Mouse (Mus musculus): ENCODE results near the gene E2f4. TPM values are rescaled to one million over a fixed set of nuclear protein-coding genes. Genes with fewer than 3 reads are reported as not detected.

Gene E2f4
- polyA plus RNA-seq, 1 experiment from 2014 or later = 72.2 TPM

DNA sequence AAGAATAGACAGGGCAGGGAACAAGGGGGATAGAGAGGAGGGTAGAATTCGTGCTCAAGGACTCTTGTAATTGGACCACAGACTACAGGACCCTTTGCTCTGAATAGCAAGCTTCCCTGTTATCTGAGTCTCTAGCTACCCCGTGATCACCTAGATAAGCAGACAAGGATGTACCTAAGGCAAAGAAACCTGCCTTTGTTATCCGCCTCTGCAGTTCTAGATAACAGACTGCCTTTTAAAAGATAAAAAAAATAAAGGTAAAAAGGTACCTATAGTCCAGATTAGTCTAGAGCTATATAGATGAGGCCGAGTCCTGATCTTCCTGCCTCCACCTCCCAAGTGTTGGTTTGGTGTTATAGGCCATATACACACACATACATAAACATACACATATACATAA is 45.3 kb downstream of the E2f4 start:
- no peak for ATAC-seq (ENCODE audit: low read depth)
- Histone ChIP-seq H3K4me1 (ENCODE audit: control insufficient read depth, insufficient read depth, low read length) (peaks cover 21% of the 10 kb centered on the region), H3K27me3 (replicated peaks; ENCODE audit: control insufficient read depth, insufficient read depth, low read length) (no peaks in the 10 kb centered on the region), H3K4me3 (ENCODE audit: low read depth, low read length) (no peak overlapping the region), H3K27ac (replicated peaks; ENCODE audit: low read depth, low read length) (no peak overlapping the region), H3K9me3 (ENCODE audit: control insufficient read depth, low read length) (no peaks in the 10 kb centered on the region), H3K9ac (ENCODE audit: low read depth, low read length) (no peak overlapping the region), H3K36me3 (ENCODE audit: control insufficient read depth, insufficient read depth, low read length) (no peaks in the 10 kb centered on the region), H3K4me2 (ENCODE audit: low read depth, low read length) (no peak overlapping the region)
- 77% methylated on average over 4 of the region's 4 CpGs for WGBS
- no peak for DNase-seq (ENCODE audit: low spot score)

DNA sequence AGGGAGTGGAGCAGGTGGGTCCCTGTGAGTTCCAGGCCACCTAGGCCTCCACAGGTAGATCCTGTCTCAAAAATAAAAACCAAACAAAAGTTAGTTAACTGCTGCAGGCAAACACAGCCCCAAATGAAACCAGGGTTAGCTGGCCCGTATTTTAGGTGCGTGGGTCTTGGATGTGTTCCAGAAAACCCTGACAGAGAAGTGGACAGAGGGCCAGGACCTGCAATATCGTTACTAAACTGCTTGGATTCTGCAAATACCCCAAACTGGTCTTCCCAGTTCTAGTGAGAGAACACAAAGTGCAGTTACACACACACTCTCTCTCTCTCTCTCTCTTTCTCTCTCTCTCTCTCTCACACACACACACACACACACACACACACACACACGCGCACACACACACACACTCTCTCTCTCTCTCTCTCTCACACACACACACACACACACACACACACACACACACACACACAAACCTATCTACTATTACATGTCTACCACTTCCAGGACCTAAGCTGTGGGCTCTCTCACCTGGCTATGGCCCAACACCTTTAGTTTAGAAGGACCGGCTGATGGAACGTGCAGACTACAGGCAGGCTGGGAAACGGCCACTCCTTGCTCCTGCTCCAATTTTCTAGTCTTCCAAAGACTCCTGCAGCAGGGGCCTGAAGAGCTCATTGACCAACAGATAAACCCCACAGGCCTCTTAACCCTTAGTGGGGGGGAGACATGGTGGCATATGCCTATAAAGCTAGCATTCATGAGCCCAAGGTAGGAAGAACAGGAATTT is 46.5 kb downstream of the E2f4 start:
- H3K27ac ChIP-seq (replicated peaks; ENCODE audit: low read depth, low read length) = no peak overlapping the region
- 0 out of 2 replicates have a peak overlapping the region, but pooled peaks have one; percentile 1 for H3K4me2 ChIP-seq (ENCODE audit: low read depth, low read length)
- ATAC-seq (ENCODE audit: low read depth) (no peak), DNase-seq (ENCODE audit: low spot score) (no peak)
- WGBS = 64% methylated on average over 8 of the region's 8 CpGs
- H3K9me3 ChIP-seq (ENCODE audit: control insufficient read depth, low read length) = no peaks in the 10 kb centered on the region
- H3K27me3 ChIP-seq (replicated peaks; ENCODE audit: control insufficient read depth, insufficient read depth, low read length) = no peaks in the 10 kb centered on the region
- no peak overlapping the region for H3K9ac ChIP-seq (ENCODE audit: low read depth, low read length)
- H3K36me3 ChIP-seq (ENCODE audit: control insufficient read depth, insufficient read depth, low read length) = no peaks in the 10 kb centered on the region
- H3K4me3 ChIP-seq (ENCODE audit: low read depth, low read length) = no peak overlapping the region
- peaks cover 21% of the 10 kb centered on the region for H3K4me1 ChIP-seq (ENCODE audit: control insufficient read depth, insufficient read depth, low read length)

GRCm38 (mm10) chr8:105345061-105345975 is 47.9 kb downstream of the E2f4 start:
- peak overlapping the region; percentile 28; the same call in 1 of the 2 replicates for H3K27ac ChIP-seq (replicated peaks; ENCODE audit: low read depth, low read length)
- H3K9ac ChIP-seq (ENCODE audit: low read depth, low read length) = peak overlapping the region; percentile 30; the same call in 1 of the 2 replicates
- peaks cover 22% of the 10 kb centered on the region for H3K4me1 ChIP-seq (ENCODE audit: control insufficient read depth, insufficient read depth, low read length)

DNA sequence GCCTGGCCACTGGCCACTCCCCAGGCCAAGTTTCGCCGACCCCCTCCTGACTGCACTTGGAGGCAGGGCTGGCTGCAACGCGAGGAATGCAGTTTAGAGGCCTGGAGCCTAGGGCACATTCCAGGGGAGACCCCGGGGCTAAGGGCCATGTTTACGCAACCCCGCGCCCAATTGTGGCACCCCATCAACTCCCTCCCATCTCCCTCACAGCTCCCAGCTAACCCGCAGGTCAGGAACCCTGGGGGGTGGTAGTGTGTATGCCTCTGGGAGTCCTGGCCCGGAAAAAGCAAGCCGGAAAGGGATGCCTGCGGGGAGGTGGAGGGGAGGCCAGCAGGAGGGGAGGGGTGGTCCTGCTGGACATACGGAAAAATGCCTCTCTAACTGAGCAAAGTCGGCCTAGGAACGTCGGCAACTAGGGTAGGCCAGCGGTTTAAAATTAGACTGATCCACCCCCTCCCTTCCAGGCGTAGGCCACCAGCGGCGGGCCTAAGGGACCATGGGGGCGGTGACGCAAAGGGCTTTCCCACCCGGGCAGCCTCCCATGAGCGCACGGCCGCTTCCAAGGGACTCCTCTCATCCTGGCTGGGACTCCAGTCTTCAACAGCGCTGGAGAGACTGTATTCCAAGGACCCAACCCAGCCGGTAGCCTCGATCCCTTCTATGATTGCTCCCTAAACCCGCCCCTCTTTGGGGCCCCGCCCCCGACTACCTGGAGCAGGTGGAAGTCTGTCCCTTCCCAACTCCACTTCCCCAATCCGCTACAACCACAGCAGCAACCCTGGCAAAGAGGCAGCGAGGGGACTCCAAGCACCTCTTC is 49.4 kb downstream of the E2f4 start:
- H3K9me3 ChIP-seq (ENCODE audit: control insufficient read depth, low read length) = no peaks in the 10 kb centered on the region
- no peaks in the 10 kb centered on the region for H3K27me3 ChIP-seq (replicated peaks; ENCODE audit: control insufficient read depth, insufficient read depth, low read length)
- no peaks in the 10 kb centered on the region for H3K36me3 ChIP-seq (ENCODE audit: control insufficient read depth, insufficient read depth, low read length)
- peaks cover 24% of the 10 kb centered on the region for H3K4me1 ChIP-seq (ENCODE audit: control insufficient read depth, insufficient read depth, low read length)
- peak; percentile 57 for DNase-seq (ENCODE audit: low spot score)
- peak overlapping the region; percentile 51 for H3K4me3 ChIP-seq (ENCODE audit: low read depth, low read length)
- H3K4me2 ChIP-seq (ENCODE audit: low read depth, low read length) = peak overlapping the region; percentile 98
- 1% methylated on average over 23 of the region's 34 CpGs for WGBS
- peak overlapping the region; percentile 65 for H3K27ac ChIP-seq (replicated peaks; ENCODE audit: low read depth, low read length)
- ATAC-seq (ENCODE audit: low read depth) = peak; percentile 10
- H3K9ac ChIP-seq (ENCODE audit: low read depth, low read length) = peak overlapping the region; percentile 57

More at GRCm38 (mm10) chr8:105345061-105345975, 47.9 kb downstream of the E2f4 start:
- DNase-seq (ENCODE audit: low spot score) = peak; percentile 53
- ATAC-seq (ENCODE audit: low read depth) = no peak
- H3K9me3 ChIP-seq (ENCODE audit: control insufficient read depth, low read length) = no peaks in the 10 kb centered on the region
- no peaks in the 10 kb centered on the region for H3K27me3 ChIP-seq (replicated peaks; ENCODE audit: control insufficient read depth, insufficient read depth, low read length)
- no peak overlapping the region for H3K4me3 ChIP-seq (ENCODE audit: low read depth, low read length)
- WGBS = 44% methylated on average over 7 of the region's 7 CpGs
- H3K4me2 ChIP-seq (ENCODE audit: low read depth, low read length) = peak overlapping the region; percentile 98
- H3K36me3 ChIP-seq (ENCODE audit: control insufficient read depth, insufficient read depth, low read length) = no peaks in the 10 kb centered on the region

DNA sequence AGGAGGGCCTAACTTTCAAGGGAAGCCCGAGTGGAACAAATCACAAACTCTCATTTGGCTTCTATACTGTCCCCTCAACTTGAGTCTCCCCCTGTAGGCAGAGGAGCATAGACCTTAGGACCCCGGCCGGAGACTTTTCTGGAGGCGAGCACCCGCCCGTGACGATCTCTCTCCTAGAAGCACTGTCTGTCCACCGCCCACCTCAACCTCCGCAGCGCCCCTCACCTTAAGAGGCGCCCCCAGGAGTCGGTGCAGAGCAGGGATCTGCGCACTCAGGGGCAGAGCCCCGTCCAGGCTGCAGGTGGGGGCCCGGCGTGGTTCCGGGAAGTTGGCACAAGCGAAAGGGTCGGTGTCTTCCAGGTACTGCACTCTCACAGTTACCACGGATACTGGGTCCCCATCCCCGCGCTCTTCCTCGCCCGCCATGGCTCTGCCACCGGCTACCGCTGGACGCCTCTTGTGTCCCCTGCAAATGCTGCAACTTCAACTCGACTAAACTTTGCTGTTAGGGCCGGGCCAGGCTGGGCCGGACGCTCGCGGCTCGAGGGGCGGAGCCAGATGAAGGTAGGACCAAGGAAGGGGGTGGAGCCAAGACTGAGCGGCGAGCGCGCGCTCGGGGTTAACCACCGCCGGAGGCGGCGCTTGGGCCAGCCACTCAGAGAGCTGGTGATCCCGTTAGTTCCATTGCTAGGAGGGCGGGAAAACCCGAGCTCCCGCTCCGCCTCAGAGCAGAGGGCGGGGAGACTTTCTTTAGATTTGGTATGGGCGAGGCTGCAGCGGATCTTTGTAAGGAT is 50.2 kb downstream of the E2f4 start, which contains the start of gene Fhod1:
Fhod1 (minus strand) TSS at position 526 of the 794 bp plus-strand sequence.
- Histone ChIP-seq H3K9me3 (ENCODE audit: control insufficient read depth, low read length) (no peaks in the 10 kb centered on the region), H3K4me1 (ENCODE audit: control insufficient read depth, insufficient read depth, low read length) (peaks cover 24% of the 10 kb centered on the region), H3K9ac (ENCODE audit: low read depth, low read length) (peak within 1 kb of the TSS; percentile 81), H3K27me3 (replicated peaks; ENCODE audit: control insufficient read depth, insufficient read depth, low read length) (no peaks in the 10 kb centered on the region), H3K4me2 (ENCODE audit: low read depth, low read length) (peak within 1 kb of the TSS; percentile 98), H3K4me3 (ENCODE audit: low read depth, low read length) (peak within 1 kb of the TSS; percentile 51), H3K27ac (replicated peaks; ENCODE audit: low read depth, low read length) (peak within 1 kb of the TSS; percentile 79), H3K36me3 (ENCODE audit: control insufficient read depth, insufficient read depth, low read length) (no peaks in the 10 kb centered on the region)
- peak; percentile 91 for ATAC-seq (ENCODE audit: low read depth)
- peak; percentile 98 for DNase-seq (ENCODE audit: low spot score)
- under 1% methylated on average over 35 of the region's 53 CpGs for WGBS

- Histone ChIP-seq H3K4me2 (ENCODE audit: low read depth, low read length) (peak within 1 kb of the TSS; percentile 98), H3K9me3 (ENCODE audit: control insufficient read depth, low read length) (no peaks in the 10 kb centered on the region), H3K27ac (replicated peaks; ENCODE audit: low read depth, low read length) (peak within 1 kb of the TSS; percentile 79), H3K4me3 (ENCODE audit: low read depth, low read length) (peak within 1 kb of the TSS; percentile 51), H3K4me1 (ENCODE audit: control insufficient read depth, insufficient read depth, low read length) (peaks cover 24% of the 10 kb centered on the region), H3K9ac (ENCODE audit: low read depth, low read length) (peak within 1 kb of the TSS; percentile 81), H3K27me3 (replicated peaks; ENCODE audit: control insufficient read depth, insufficient read depth, low read length) (no peaks in the 10 kb centered on the region), H3K36me3 (ENCODE audit: control insufficient read depth, insufficient read depth, low read length) (no peaks in the 10 kb centered on the region)
- under 1% methylated on average over 34 of the region's 34 CpGs for WGBS
- ATAC-seq (ENCODE audit: low read depth) (0 out of 2 replicates have a peak, but pooled peaks have one; percentile 2), DNase-seq (ENCODE audit: low spot score) (peak; percentile 87)
Measured at GRCm38 (mm10) chr8:105348450-105349095, 51.1 kb downstream of the E2f4 start, which contains the start of gene Slc9a5. Gene Slc9a5, plus strand, starts transcription at chr8:105348843.

GRCm38 (mm10) chr8:105349096-105349771 is 51.8 kb downstream of the E2f4 start:
- DNase-seq (ENCODE audit: low spot score) (no peak), ATAC-seq (ENCODE audit: low read depth) (no peak)
- H3K36me3 ChIP-seq (ENCODE audit: control insufficient read depth, insufficient read depth, low read length) = no peaks in the 10 kb centered on the region
- peak overlapping the region; percentile 51 for H3K4me3 ChIP-seq (ENCODE audit: low read depth, low read length)
- H3K4me2 ChIP-seq (ENCODE audit: low read depth, low read length) = peak overlapping the region; percentile 98
- H3K9ac ChIP-seq (ENCODE audit: low read depth, low read length) = peak overlapping the region; percentile 81
- H3K27ac ChIP-seq (replicated peaks; ENCODE audit: low read depth, low read length) = peak overlapping the region; percentile 79
- no peaks in the 10 kb centered on the region for H3K9me3 ChIP-seq (ENCODE audit: control insufficient read depth, low read length)
- H3K27me3 ChIP-seq (replicated peaks; ENCODE audit: control insufficient read depth, insufficient read depth, low read length) = no peaks in the 10 kb centered on the region
- peaks cover 24% of the 10 kb centered on the region for H3K4me1 ChIP-seq (ENCODE audit: control insufficient read depth, insufficient read depth, low read length)
- 3% methylated on average over 16 of the region's 48 CpGs for WGBS

Data from embryonic facial prominence, embryonic 14.5 days (tissue).